Mouse (Mus musculus) lung, embryonic 14.5 days (tissue): ENCODE results near the gene Psmd10. TPM values are rescaled to one million over a fixed set of nuclear protein-coding genes. Genes with fewer than 3 reads are reported as not detected.

Source experiments
- ATAC-seq: fragments of 200-750 bp; cut with Nextera tagmentation; 2 replicates; pipeline ENCODE4 v1.8.0; 2017; ENCODE audit warnings: mild to moderate bottlenecking, moderate TSS enrichment, moderate library complexity; ENCODE audit not compliant: insufficient read depth
- DNase-seq: peaks from one replicate; pipeline ENCODE4 v3.0.0-alpha.2; 2015
- H3K27ac ChIP-seq: fragments of 300-500 bp; sonication (generic); 2 replicates; pipeline ENCODE4 v1.5.1; 2014; ENCODE audit warnings: low read depth, mild to moderate bottlenecking, moderate library complexity
- H3K27me3 ChIP-seq: fragments of 300-500 bp; sonication (generic); 2 replicates; pipeline ENCODE4 v1.6.1; 2014; ENCODE audit warnings: low read length, control low read depth; ENCODE audit not compliant: insufficient read depth
- H3K36me3 ChIP-seq: fragments of 300-500 bp; sonication (generic); 2 replicates; pipeline ENCODE4 v1.6.1; 2014; ENCODE audit warnings: control low read depth; ENCODE audit not compliant: insufficient read depth
- H3K4me1 ChIP-seq: fragments of 300-500 bp; sonication (generic); 2 replicates; pipeline ENCODE4 v1.6.1; 2014; ENCODE audit warnings: antibody characterized with exemption, control low read depth; ENCODE audit not compliant: insufficient read depth
- H3K4me2 ChIP-seq: fragments of 300-500 bp; sonication (generic); 2 replicates; pipeline ENCODE4 v1.6.1; 2014; ENCODE audit warnings: mild to moderate bottlenecking
- H3K4me3 ChIP-seq: fragments of 300-500 bp; sonication (generic); 2 replicates; pipeline ENCODE4 v1.5.1; 2014; ENCODE audit warnings: low read depth, low read length
- H3K9ac ChIP-seq: fragments of 300-500 bp; sonication (generic); 2 replicates; pipeline ENCODE4 v1.6.1; 2014
- H3K9me3 ChIP-seq: fragments of 300-500 bp; sonication (generic); 2 replicates; pipeline ENCODE4 v1.6.1; 2016; ENCODE audit warnings: low read depth, low read length, control low read depth
- CTCF ChIP-seq: IDR thresholded peaks from 2 replicates; pipeline ENCODE4 v1.5.1; 2016; ENCODE audit warnings: antibody characterized with exemption, low read depth
- WGBS: fragments of 180-500 bp; shearing (Covaris S2); extraction: QIAGEN DNeasy Blood & Tissue Kit; methylation state at CpG from one replicate; pipeline ENCODE4 v1.1.7; 2014; 5-methylcytosine and 5-hydroxymethylcytosine counted together
- polyA plus RNA-seq: library from polyadenylated mRNA; unstranded; fragments of >200 nt; fragmentation: Nextera tagmentation; extraction: Ambion mirVana; gene quantifications from 2 replicates; pipeline ENCODE4 v1.2.1, GENCODE M21; 2014

The Psmd10 gene
- 44.7 and 45.0 TPM in 2 replicates for polyA plus RNA-seq

GRCm38 (mm10) chrX:140956272-140956940 lies at the start of gene Psmd10, which contains the start of gene Atg4a:
Gene Psmd10 (minus strand): TSS chrX:140956728.
Gene Atg4a (plus strand): TSS chrX:140956907.
- peak within 1 kb of the TSS; percentile 45 for H3K4me3 ChIP-seq
- no peaks in the 10 kb centered on the region for H3K4me1 ChIP-seq
- no peak within 1 kb of the TSS for H3K27ac ChIP-seq
- peak within 1 kb of the TSS; percentile 49 for H3K9ac ChIP-seq
- no peaks in the 10 kb centered on the region for H3K9me3 ChIP-seq
- no peaks in the 10 kb centered on the region for H3K27me3 ChIP-seq
- DNase-seq: peak; percentile 95
- no peak for TF ChIP-seq CTCF
- 13% methylated on average over 23 of the region's 23 CpGs for WGBS
- H3K4me2 ChIP-seq: peak within 1 kb of the TSS; percentile 66
- H3K36me3 ChIP-seq: no peaks in the 10 kb centered on the region
- ATAC-seq: peak; percentile 98

DNA sequence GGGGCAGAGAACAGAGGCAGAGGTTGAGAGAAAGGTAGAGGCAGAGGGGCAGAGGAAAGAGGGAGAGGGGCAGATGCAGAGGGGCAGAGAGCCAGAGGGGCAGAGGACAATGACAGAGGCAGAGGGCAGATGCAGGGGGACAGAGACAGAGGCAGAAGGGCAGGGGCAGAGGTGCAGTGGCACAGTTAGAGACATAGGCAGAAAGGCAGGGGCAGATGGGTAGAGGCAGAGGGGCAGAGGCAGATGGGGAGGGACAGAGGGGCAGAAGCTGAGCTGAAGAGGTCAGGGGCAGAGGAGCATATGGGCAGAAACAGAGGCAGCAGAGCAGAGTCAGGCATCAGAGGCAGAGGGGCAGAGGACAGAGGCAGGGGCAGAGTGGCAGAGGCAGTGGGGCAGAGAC lies 42.4 kb upstream of the Psmd10 start:
- no peak for ATAC-seq

GRCm38 (mm10) chrX:140997912-140998545 lies 41.5 kb upstream of the Psmd10 start:
- Histone ChIP-seq H3K9ac (no peak overlapping the region), H3K27me3 (no peaks in the 10 kb centered on the region), H3K4me1 (no peaks in the 10 kb centered on the region), H3K4me3 (no peak overlapping the region), H3K4me2 (no peak overlapping the region), H3K36me3 (no peaks in the 10 kb centered on the region), H3K9me3 (no peaks in the 10 kb centered on the region), H3K27ac (no peak overlapping the region)
- ATAC-seq: no peak
- no peak for TF ChIP-seq CTCF
- WGBS: 82% methylated on average over 1 of the region's 1 CpGs
- DNase-seq: no peak

More for the DNA sequence above, 42.4 kb upstream of the Psmd10 start:
- H3K36me3 ChIP-seq: no peaks in the 10 kb centered on the region
- no peak overlapping the region for H3K27ac ChIP-seq
- H3K27me3 ChIP-seq: no peaks in the 10 kb centered on the region
- no peak for TF ChIP-seq CTCF
- no peak overlapping the region for H3K4me2 ChIP-seq
- H3K4me3 ChIP-seq: no peak overlapping the region
- no peak for DNase-seq
- H3K4me1 ChIP-seq: no peaks in the 10 kb centered on the region
- no peak overlapping the region for H3K9ac ChIP-seq
- H3K9me3 ChIP-seq: no peaks in the 10 kb centered on the region

DNA sequence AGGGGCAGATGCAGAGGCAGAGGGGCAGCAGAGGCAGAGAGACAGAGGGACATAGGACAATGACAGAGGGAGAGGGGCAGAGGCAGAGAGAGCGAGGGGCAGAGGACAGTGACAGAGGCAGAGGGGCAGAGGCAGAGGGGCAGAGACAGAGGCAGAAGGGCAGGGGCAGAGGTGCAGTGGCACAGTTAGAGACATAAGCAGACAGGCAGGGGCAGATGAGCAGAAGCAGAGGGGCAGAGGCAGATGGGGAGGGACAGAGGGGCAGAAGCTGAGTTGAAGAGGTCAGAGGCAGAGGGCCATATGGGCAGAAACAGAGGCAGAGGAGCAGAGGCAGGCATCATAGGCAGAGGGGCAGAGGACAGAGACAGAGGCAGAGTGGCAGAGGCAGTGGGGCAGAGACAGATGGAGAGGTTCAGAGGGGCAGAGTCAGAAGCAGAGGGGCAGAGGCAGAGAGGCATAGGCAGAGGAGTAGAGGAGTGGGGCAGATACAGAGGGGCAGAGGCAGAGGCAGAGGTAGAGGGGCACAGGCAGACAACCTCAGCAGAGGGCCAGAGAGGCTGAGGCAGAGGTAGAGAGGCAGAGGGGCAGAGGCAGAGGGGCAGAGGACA lies 40.5 kb upstream of the Psmd10 start:
- Histone ChIP-seq H3K4me1 (no peaks in the 10 kb centered on the region), H3K9me3 (no peaks in the 10 kb centered on the region), H3K4me3 (no peak overlapping the region), H3K27ac (no peak overlapping the region), H3K9ac (no peak overlapping the region), H3K4me2 (no peak overlapping the region), H3K36me3 (no peaks in the 10 kb centered on the region), H3K27me3 (no peaks in the 10 kb centered on the region)
- no peak for DNase-seq
- peak; percentile 47; the same call in 1 of the 2 replicates for ATAC-seq
- 71% methylated on average over 1 of the region's 1 CpGs for whole genome bisulfite sequencing
- no peak for TF ChIP-seq CTCF

DNA sequence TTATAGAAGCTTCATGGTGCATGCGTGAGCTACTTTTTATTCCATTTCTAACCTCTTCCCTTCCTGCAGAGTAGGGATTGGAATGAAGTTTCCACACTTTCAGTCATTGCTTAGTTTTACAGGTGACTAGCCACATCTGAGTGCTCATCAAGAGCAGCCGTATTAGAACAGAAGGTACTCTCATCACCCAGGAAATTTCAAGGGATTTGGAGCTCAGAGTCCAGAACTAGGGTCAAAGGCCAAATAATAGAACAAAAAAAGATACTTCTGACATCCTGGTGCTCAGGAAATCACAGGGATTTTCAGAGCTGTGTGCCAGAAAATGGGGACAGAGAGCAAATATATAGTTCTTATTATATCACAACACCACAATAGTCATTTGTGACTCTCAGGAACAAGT lies 28.7 kb upstream of the Psmd10 start:
- DNase-seq: no peak
- ATAC-seq: no peak
- Histone ChIP-seq H3K9me3 (no peaks in the 10 kb centered on the region), H3K27ac (no peak overlapping the region), H3K4me1 (no peaks in the 10 kb centered on the region), H3K27me3 (no peaks in the 10 kb centered on the region), H3K4me2 (no peak overlapping the region), H3K36me3 (no peaks in the 10 kb centered on the region), H3K4me3 (no peak overlapping the region), H3K9ac (no peak overlapping the region)
- 83% methylated on average over 2 of the region's 2 CpGs for WGBS
- TF ChIP-seq CTCF: no peak

DNA sequence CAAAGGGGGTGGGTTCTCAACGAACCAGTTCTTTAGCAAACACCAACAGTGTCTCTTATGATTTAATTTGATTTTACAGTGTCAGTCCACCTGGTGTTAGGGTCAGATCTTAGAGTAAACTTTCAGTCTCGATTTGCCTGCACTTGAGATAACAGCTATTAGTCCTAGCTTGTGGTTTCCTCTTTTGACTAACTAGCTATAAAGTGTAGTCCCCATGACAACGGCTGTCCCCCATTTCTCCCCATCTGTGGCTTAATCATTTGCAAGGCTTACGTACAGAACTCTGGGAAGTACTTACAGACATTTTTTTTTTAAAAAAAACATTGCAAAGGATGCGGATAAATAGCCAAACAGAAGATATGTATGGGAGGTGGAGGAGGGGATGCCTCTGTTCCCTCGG lies 28.3 kb upstream of the Psmd10 start:
- Histone ChIP-seq H3K27ac (no peak overlapping the region), H3K4me1 (no peaks in the 10 kb centered on the region), H3K27me3 (no peaks in the 10 kb centered on the region), H3K4me3 (no peak overlapping the region), H3K36me3 (no peaks in the 10 kb centered on the region), H3K4me2 (no peak overlapping the region), H3K9me3 (no peaks in the 10 kb centered on the region), H3K9ac (no peak overlapping the region)
- no peak for TF ChIP-seq CTCF
- ATAC-seq: no peak
- WGBS: 42% methylated on average over 6 of the region's 6 CpGs
- no peak for DNase-seq

DNA sequence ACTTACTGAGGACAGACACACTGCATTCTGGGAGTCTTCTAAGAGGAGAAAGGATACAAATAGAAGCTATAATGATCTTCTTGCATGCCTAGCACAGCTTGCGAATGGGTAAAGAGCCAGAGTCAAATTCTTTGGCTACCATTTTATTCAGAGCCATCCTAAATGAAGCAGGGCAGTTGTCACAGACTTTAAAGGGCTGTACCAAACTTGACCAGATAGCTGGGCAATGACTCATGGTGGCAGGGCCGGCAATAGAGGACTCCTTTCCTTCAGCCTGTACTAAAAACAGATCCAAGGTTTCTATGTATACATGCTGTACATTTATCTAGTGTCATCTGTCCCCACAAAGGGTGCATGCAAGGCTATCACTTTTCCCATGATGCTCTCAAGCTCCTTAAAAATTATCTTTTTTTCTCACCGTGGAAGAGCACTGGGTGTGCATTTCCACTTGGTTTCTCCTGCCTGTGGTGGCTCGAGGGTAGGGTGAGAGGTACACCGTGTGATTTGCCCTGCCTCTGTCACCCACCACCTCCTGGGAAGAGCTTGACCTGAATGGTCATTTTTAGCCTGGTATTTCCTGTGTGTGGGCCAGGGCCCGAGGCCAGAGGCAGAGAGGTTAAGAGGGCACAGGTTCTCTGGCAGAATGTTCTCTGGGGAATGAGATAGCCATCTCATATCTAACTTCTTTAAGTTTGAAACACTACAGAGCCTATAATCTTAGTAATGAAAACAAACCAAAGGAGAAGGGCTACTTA lies 26.9 kb upstream of the Psmd10 start:
- Histone ChIP-seq H3K4me2 (no peak overlapping the region), H3K27me3 (no peaks in the 10 kb centered on the region), H3K9me3 (no peaks in the 10 kb centered on the region), H3K27ac (no peak overlapping the region), H3K4me1 (no peaks in the 10 kb centered on the region), H3K4me3 (no peak overlapping the region), H3K9ac (no peak overlapping the region), H3K36me3 (no peaks in the 10 kb centered on the region)
- ATAC-seq (no peak), DNase-seq (no peak)
- 33% methylated on average over 6 of the region's 6 CpGs for WGBS
- TF ChIP-seq CTCF: no peak
